Mouse (Mus musculus): ENCODE results near the gene Coq8a. TPM values are rescaled to one million over a fixed set of nuclear protein-coding genes. Genes with fewer than 3 reads are reported as not detected.

The Coq8a gene
- polyA plus RNA-seq, 1 experiment from 2014 or later = 2.0 TPM

DNA sequence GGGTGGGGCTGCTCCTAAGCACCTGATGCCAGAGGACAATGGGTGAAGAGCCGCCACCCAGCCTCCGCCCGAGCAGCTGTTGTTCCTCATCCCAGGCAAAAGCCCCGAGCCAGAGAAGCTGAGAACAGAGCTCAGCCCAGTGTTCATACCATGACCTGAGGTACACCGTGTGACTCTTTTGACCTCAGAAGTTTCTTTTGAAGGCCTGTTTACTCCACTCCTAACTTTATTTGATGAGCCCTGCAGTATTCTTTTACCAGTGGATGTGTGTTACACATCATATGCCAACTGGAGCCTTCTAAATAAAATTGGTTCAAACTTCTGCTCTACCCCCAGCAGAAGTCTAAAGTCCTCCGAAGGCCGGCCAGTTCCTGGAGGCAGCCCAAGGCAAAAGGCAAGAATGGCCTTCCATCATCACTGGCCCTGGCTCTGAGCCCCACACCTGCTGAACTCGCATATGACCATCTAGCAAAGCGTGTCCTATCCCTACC is 11.4 kb upstream of the Coq8a start:
- Histone ChIP-seq H3K4me2 (ENCODE audit: low read depth, severe bottlenecking) (no peak overlapping the region), H3K4me3 (ENCODE audit: low read depth, low read length) (no peak overlapping the region), H3K4me1 (ENCODE audit: control insufficient read depth, insufficient read depth, low read length) (no peaks in the 10 kb centered on the region), H3K9ac (ENCODE audit: low read length) (no peak overlapping the region), H3K27me3 (ENCODE audit: control insufficient read depth, insufficient read depth, low read length) (no peaks in the 10 kb centered on the region), H3K36me3 (ENCODE audit: control insufficient read depth, insufficient read depth, low read length) (no peaks in the 10 kb centered on the region), H3K27ac (replicated peaks; ENCODE audit: low read depth, low read length) (no peak overlapping the region), H3K9me3 (ENCODE audit: control insufficient read depth, low read length) (no peaks in the 10 kb centered on the region)
- ATAC-seq (ENCODE audit: insufficient number of reproducible peaks, low FRiP score, low TSS enrichment, low read depth) (no peak), DNase-seq (ENCODE audit: low spot score) (no peak)
- WGBS = 87% methylated on average over 9 of the region's 9 CpGs

- no peaks in the 10 kb centered on the region for H3K27me3 ChIP-seq (ENCODE audit: control insufficient read depth, insufficient read depth, low read length)
- DNase-seq (ENCODE audit: low spot score) = no peak
- H3K4me3 ChIP-seq (ENCODE audit: low read depth, low read length) = no peak overlapping the region
- WGBS = 77% methylated on average over 4 of the region's 4 CpGs
- H3K27ac ChIP-seq (replicated peaks; ENCODE audit: low read depth, low read length) = no peak overlapping the region
- H3K4me1 ChIP-seq (ENCODE audit: control insufficient read depth, insufficient read depth, low read length) = no peaks in the 10 kb centered on the region
- no peaks in the 10 kb centered on the region for H3K9me3 ChIP-seq (ENCODE audit: control insufficient read depth, low read length)
- no peak overlapping the region for H3K9ac ChIP-seq (ENCODE audit: low read length)
- H3K36me3 ChIP-seq (ENCODE audit: control insufficient read depth, insufficient read depth, low read length) = no peaks in the 10 kb centered on the region
- H3K4me2 ChIP-seq (ENCODE audit: low read depth, severe bottlenecking) = no peak overlapping the region
- ATAC-seq (ENCODE audit: insufficient number of reproducible peaks, low FRiP score, low TSS enrichment, low read depth) = no peak
Observed at GRCm38 (mm10) chr1:180210031-180210432, 10.6 kb upstream of the Coq8a start.

GRCm38 (mm10) chr1:180208370-180208769 is 9.0 kb upstream of the Coq8a start:
- Histone ChIP-seq H3K9ac (ENCODE audit: low read length) (no peak overlapping the region), H3K4me1 (ENCODE audit: control insufficient read depth, insufficient read depth, low read length) (no peaks in the 10 kb centered on the region), H3K27ac (replicated peaks; ENCODE audit: low read depth, low read length) (no peak overlapping the region), H3K36me3 (ENCODE audit: control insufficient read depth, insufficient read depth, low read length) (no peaks in the 10 kb centered on the region), H3K9me3 (ENCODE audit: control insufficient read depth, low read length) (no peaks in the 10 kb centered on the region), H3K27me3 (ENCODE audit: control insufficient read depth, insufficient read depth, low read length) (no peaks in the 10 kb centered on the region), H3K4me2 (ENCODE audit: low read depth, severe bottlenecking) (no peak overlapping the region), H3K4me3 (ENCODE audit: low read depth, low read length) (no peak overlapping the region)
- DNase-seq (ENCODE audit: low spot score) (no peak), ATAC-seq (ENCODE audit: insufficient number of reproducible peaks, low FRiP score, low TSS enrichment, low read depth) (no peak)
- WGBS = 74% methylated on average over 3 of the region's 3 CpGs

GRCm38 (mm10) chr1:180200722-180201121 is 1.3 kb upstream of the Coq8a start:
- ATAC-seq (ENCODE audit: insufficient number of reproducible peaks, low FRiP score, low TSS enrichment, low read depth) (no peak), DNase-seq (ENCODE audit: low spot score) (no peak)
- 67% methylated on average over 5 of the region's 5 CpGs for WGBS
- Histone ChIP-seq H3K9ac (ENCODE audit: low read length) (no peak overlapping the region), H3K9me3 (ENCODE audit: control insufficient read depth, low read length) (no peaks in the 10 kb centered on the region), H3K4me1 (ENCODE audit: control insufficient read depth, insufficient read depth, low read length) (no peaks in the 10 kb centered on the region), H3K36me3 (ENCODE audit: control insufficient read depth, insufficient read depth, low read length) (no peaks in the 10 kb centered on the region), H3K27me3 (ENCODE audit: control insufficient read depth, insufficient read depth, low read length) (no peaks in the 10 kb centered on the region), H3K27ac (replicated peaks; ENCODE audit: low read depth, low read length) (no peak overlapping the region), H3K4me3 (ENCODE audit: low read depth, low read length) (no peak overlapping the region), H3K4me2 (ENCODE audit: low read depth, severe bottlenecking) (no peak overlapping the region)

- 70% methylated on average over 4 of the region's 4 CpGs for WGBS
- H3K4me3 ChIP-seq (ENCODE audit: low read depth, low read length) = no peak overlapping the region
- no peak for ATAC-seq (ENCODE audit: insufficient number of reproducible peaks, low FRiP score, low TSS enrichment, low read depth)
- no peaks in the 10 kb centered on the region for H3K27me3 ChIP-seq (ENCODE audit: control insufficient read depth, insufficient read depth, low read length)
- no peaks in the 10 kb centered on the region for H3K9me3 ChIP-seq (ENCODE audit: control insufficient read depth, low read length)
- H3K36me3 ChIP-seq (ENCODE audit: control insufficient read depth, insufficient read depth, low read length) = no peaks in the 10 kb centered on the region
- 0 out of 2 replicates have a peak, but pooled peaks cover 3% of the 10 kb centered on the region for H3K4me1 ChIP-seq (ENCODE audit: control insufficient read depth, insufficient read depth, low read length)
- H3K4me2 ChIP-seq (ENCODE audit: low read depth, severe bottlenecking) = no peak overlapping the region
- no peak overlapping the region for H3K27ac ChIP-seq (replicated peaks; ENCODE audit: low read depth, low read length)
- DNase-seq (ENCODE audit: low spot score) = no peak
- H3K9ac ChIP-seq (ENCODE audit: low read length) = no peak overlapping the region
Observed at GRCm38 (mm10) chr1:180199715-180200050, 281 bp upstream of the Coq8a start.

GRCm38 (mm10) chr1:180197956-180198355 is 1.4 kb downstream of the Coq8a start:
- no peak for ATAC-seq (ENCODE audit: insufficient number of reproducible peaks, low FRiP score, low TSS enrichment, low read depth)
- no peaks in the 10 kb centered on the region for H3K27me3 ChIP-seq (ENCODE audit: control insufficient read depth, insufficient read depth, low read length)
- no peak for DNase-seq (ENCODE audit: low spot score)

GRCm38 (mm10) chr1:180196508-180196907 is 2.9 kb downstream of the Coq8a start:
- Histone ChIP-seq H3K9ac (ENCODE audit: low read length) (no peak overlapping the region), H3K4me2 (ENCODE audit: low read depth, severe bottlenecking) (peak overlapping the region; percentile 84; the same call in 1 of the 2 replicates), H3K9me3 (ENCODE audit: control insufficient read depth, low read length) (no peaks in the 10 kb centered on the region), H3K27ac (replicated peaks; ENCODE audit: low read depth, low read length) (no peak overlapping the region), H3K4me3 (ENCODE audit: low read depth, low read length) (no peak overlapping the region), H3K4me1 (ENCODE audit: control insufficient read depth, insufficient read depth, low read length) (0 out of 2 replicates have a peak, but pooled peaks cover 3% of the 10 kb centered on the region), H3K36me3 (ENCODE audit: control insufficient read depth, insufficient read depth, low read length) (no peaks in the 10 kb centered on the region), H3K27me3 (ENCODE audit: control insufficient read depth, insufficient read depth, low read length) (no peaks in the 10 kb centered on the region)
- DNase-seq (ENCODE audit: low spot score) (no peak), ATAC-seq (ENCODE audit: insufficient number of reproducible peaks, low FRiP score, low TSS enrichment, low read depth) (no peak)
- WGBS = 93% methylated on average over 9 of the region's 9 CpGs

More at GRCm38 (mm10) chr1:180197956-180198355, 1.4 kb downstream of the Coq8a start:
- no peak overlapping the region for H3K9ac ChIP-seq (ENCODE audit: low read length)
- H3K4me1 ChIP-seq (ENCODE audit: control insufficient read depth, insufficient read depth, low read length) = 0 out of 2 replicates have a peak, but pooled peaks cover 3% of the 10 kb centered on the region
- H3K36me3 ChIP-seq (ENCODE audit: control insufficient read depth, insufficient read depth, low read length) = no peaks in the 10 kb centered on the region
- H3K9me3 ChIP-seq (ENCODE audit: control insufficient read depth, low read length) = no peaks in the 10 kb centered on the region
- H3K27ac ChIP-seq (replicated peaks; ENCODE audit: low read depth, low read length) = no peak overlapping the region
- H3K4me2 ChIP-seq (ENCODE audit: low read depth, severe bottlenecking) = no peak overlapping the region
- 90% methylated on average over 3 of the region's 3 CpGs for WGBS
- H3K4me3 ChIP-seq (ENCODE audit: low read depth, low read length) = no peak overlapping the region

DNA sequence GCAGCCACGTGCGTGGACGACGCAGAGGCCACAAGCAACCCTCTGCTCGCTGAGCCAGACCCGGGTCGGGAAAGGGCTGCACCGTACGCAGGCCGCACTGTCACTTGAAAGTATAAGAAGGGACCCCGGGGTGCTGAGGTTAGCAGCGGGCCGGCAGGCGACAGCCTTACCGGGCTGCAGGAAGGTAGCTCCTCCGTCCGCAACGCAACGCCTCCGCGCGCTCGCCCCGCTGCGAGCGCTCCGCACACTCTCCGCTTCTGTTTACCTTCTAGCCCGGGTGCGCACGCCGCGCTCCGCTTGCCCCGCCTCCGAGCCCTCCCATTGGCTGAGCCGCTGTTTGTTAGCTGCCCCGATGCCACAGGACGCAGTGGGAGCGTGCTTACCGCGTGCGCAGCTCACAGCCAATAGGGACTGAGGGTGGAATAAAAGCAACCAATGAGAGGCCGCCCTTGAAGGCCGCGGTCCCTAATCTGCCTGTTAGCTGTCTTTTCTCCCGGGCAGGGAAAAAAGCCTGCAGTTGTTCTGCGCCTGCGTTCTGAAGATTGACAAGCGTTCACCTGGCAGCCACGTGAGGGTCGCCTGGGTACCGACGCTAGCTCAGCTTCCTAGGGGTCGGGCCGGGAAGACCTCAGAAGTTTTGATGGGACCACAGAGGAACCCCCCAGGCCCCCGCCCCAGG is 3.6 kb downstream of the Coq8a start:
- WGBS = under 1% methylated on average over 57 of the region's 57 CpGs
- H3K4me3 ChIP-seq (ENCODE audit: low read depth, low read length) = peak overlapping the region; percentile 52
- H3K4me2 ChIP-seq (ENCODE audit: low read depth, severe bottlenecking) = peak overlapping the region; percentile 84
- H3K9ac ChIP-seq (ENCODE audit: low read length) = 0 out of 2 replicates have a peak overlapping the region, but pooled peaks have one; percentile 23
- no peaks in the 10 kb centered on the region for H3K9me3 ChIP-seq (ENCODE audit: control insufficient read depth, low read length)
- H3K27me3 ChIP-seq (ENCODE audit: control insufficient read depth, insufficient read depth, low read length) = no peaks in the 10 kb centered on the region
- no peak overlapping the region for H3K27ac ChIP-seq (replicated peaks; ENCODE audit: low read depth, low read length)
- 0 out of 2 replicates have a peak, but pooled peaks cover 3% of the 10 kb centered on the region for H3K4me1 ChIP-seq (ENCODE audit: control insufficient read depth, insufficient read depth, low read length)
- peak; percentile 100 for ATAC-seq (ENCODE audit: insufficient number of reproducible peaks, low FRiP score, low TSS enrichment, low read depth)
- H3K36me3 ChIP-seq (ENCODE audit: control insufficient read depth, insufficient read depth, low read length) = no peaks in the 10 kb centered on the region
- peak; percentile 97 for DNase-seq (ENCODE audit: low spot score)

Data from limb, embryonic 11.5 days (tissue).